Mouse (Mus musculus) neural tube, embryonic 12.5 days (tissue): ENCODE results near the gene Pth2r. TPM values are rescaled to one million over a fixed set of nuclear protein-coding genes. Genes with fewer than 3 reads are reported as not detected.

Experiments used
- ATAC-seq: fragments of 200-750 bp; cut with Nextera tagmentation; 2 replicates; pipeline ENCODE4 v1.8.0; 2017; ENCODE audit warnings: low read depth, mild to moderate bottlenecking, moderate TSS enrichment, moderate library complexity; ENCODE audit not compliant: low FRiP score
- H3K27ac ChIP-seq: fragments of 300-500 bp; sonication (generic); 2 replicates; pipeline ENCODE4 v1.5.1; 2016
- H3K27me3 ChIP-seq: fragments of 300-500 bp; sonication (generic); replicated peaks from 2 replicates; pipeline ENCODE4 v1.6.1; 2016; ENCODE audit warnings: mild to moderate bottlenecking
- H3K36me3 ChIP-seq: fragments of 300-500 bp; sonication (generic); 2 replicates; pipeline ENCODE4 v1.6.1; 2016; ENCODE audit warnings: mild to moderate bottlenecking
- H3K4me1 ChIP-seq: fragments of 300-500 bp; sonication (generic); 2 replicates; pipeline ENCODE4 v1.6.1; 2016
- H3K4me2 ChIP-seq: fragments of 300-500 bp; sonication (generic); replicated peaks from 2 replicates; pipeline ENCODE4 v1.6.1; 2016; ENCODE audit warnings: mild to moderate bottlenecking
- H3K4me3 ChIP-seq: fragments of 300-500 bp; sonication (generic); 2 replicates; pipeline ENCODE4 v1.5.1; 2016
- H3K9ac ChIP-seq: fragments of 300-500 bp; sonication (generic); 2 replicates; pipeline ENCODE4 v1.6.1; 2016; ENCODE audit warnings: mild to moderate bottlenecking
- H3K9me3 ChIP-seq: fragments of 300-500 bp; sonication (generic); 2 replicates; pipeline ENCODE4 v1.6.1; 2016; ENCODE audit warnings: mild to moderate bottlenecking
- WGBS: fragments of 180-500 bp; shearing (Covaris S2); methylation state at CpG from one replicate; pipeline ENCODE4 v1.1.7; 2016; 5-methylcytosine and 5-hydroxymethylcytosine counted together
- polyA plus RNA-seq: library from polyadenylated mRNA; unstranded; fragments of >200 nt; fragmentation: Nextera tagmentation; extraction: Ambion mirVana; gene quantifications from 2 replicates; pipeline ENCODE4 v1.2.1, GENCODE M21; 2016

The Pth2r gene
- 4.2 and 4.7 TPM in 2 replicates for polyA plus RNA-seq

DNA sequence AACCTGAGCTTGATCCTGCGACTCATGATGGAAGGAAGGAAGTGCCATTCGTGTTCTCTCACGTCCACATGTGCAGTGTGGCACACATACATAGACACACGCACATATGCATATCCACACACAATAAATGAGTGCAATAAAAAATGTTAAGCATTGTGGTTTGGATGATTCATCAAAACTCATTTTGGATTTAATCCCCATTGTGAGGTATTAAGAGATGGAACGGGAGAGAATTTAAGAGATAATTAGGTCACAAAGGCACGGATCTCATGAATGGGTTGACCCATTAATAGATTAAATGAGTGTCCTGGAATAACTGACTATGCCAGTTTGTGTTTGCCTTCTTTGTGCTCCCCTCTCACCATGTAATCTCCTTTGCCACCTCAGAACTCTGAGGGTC, at the start of gene Pth2r:
TSS of gene Pth2r (plus strand) at position 301 of the 400 bp plus-strand sequence.
- Histone ChIP-seq H3K4me3 (no peak within 1 kb of the TSS), H3K4me1 (peaks cover 5% of the 10 kb centered on the region; the same call in 1 of the 2 replicates), H3K9me3 (no peaks in the 10 kb centered on the region), H3K9ac (no peak within 1 kb of the TSS), H3K36me3 (no peaks in the 10 kb centered on the region; the same call in none of the 2 replicates), H3K27ac (no peak within 1 kb of the TSS), H3K27me3 (no peaks in the 10 kb centered on the region), H3K4me2 (no peak within 1 kb of the TSS)
- WGBS = 84% methylated on average over 6 of the region's 6 CpGs
- ATAC-seq = no peak

DNA sequence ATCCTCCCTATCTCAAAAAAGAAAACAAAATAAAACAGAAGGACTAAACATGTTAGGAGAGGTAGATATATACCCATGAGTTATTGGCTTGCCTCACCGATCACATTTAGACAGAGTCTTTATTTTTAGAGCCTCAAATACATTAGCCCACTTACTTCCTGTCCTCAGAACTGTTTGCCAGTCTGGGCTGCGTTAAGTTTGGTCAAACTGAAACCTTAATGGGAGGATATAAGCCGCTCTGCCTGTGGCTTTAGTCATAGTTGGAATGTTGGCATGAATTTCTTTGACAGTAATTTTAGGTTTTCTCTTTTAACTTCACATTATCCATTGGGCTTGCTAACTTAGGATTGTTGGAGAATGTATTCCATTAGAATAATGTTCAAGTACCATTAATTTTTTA, 44.1 kb upstream of the Pth2r start:
- Histone ChIP-seq H3K27ac (no peak overlapping the region), H3K9me3 (no peaks in the 10 kb centered on the region), H3K36me3 (peaks cover 29% of the 10 kb centered on the region), H3K4me1 (no peaks in the 10 kb centered on the region), H3K9ac (no peak overlapping the region), H3K4me3 (no peak overlapping the region), H3K27me3 (no peaks in the 10 kb centered on the region), H3K4me2 (no peak overlapping the region)
- no peak for ATAC-seq
- 89% methylated on average over 3 of the region's 3 CpGs for WGBS

DNA sequence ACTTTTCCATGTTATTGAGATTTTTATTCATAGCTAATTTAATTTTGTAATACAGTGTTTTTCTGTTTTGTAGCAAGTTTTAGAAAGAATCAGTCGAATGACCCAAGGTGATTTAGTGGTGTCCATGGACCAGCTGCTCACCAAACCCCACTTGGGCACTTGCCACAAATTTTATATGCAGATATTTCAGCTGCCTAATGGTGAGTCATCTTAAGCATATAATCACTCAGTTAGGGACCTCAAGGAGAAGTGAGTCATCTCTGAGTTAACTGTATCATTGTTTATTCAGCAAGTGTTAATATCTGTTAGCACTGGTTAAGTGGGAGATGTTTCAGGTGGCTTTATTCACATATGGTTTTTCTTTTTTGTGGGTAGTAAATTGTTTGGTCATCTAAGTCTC, 36.2 kb upstream of the Pth2r start:
- no peaks in the 10 kb centered on the region for H3K4me1 ChIP-seq
- WGBS = 94% methylated on average over 1 of the region's 1 CpGs
- H3K27ac ChIP-seq = no peak overlapping the region
- H3K36me3 ChIP-seq = peaks cover 22% of the 10 kb centered on the region
- H3K9me3 ChIP-seq = no peaks in the 10 kb centered on the region
- no peak overlapping the region for H3K4me2 ChIP-seq
- ATAC-seq = no peak
- no peaks in the 10 kb centered on the region for H3K27me3 ChIP-seq
- no peak overlapping the region for H3K9ac ChIP-seq
- no peak overlapping the region for H3K4me3 ChIP-seq

DNA sequence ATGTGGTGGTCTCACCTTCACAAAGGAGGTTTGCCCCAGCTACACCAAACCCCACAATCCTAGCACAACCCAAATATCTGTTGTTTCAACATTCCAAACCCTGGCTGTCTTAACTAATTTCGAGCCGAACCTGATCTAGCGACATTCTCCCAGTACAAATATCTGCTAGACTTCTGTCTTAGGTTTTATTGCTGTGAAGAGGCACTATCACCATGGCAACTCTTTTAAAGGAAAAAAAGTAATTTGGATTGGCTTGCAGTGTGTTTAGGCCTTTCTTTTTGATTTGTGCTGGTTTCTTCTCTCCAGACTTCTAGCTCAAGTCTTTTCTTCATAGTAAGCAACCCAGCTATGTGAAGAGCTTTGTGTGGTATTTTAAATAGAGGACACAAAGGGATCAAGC, 1.4 kb upstream of the Pth2r start:
- no peaks in the 10 kb centered on the region; the same call in none of the 2 replicates for H3K36me3 ChIP-seq
- H3K4me2 ChIP-seq = no peak overlapping the region
- no peak for ATAC-seq
- no peak overlapping the region for H3K27ac ChIP-seq
- H3K4me1 ChIP-seq = peaks cover 5% of the 10 kb centered on the region; the same call in 1 of the 2 replicates
- no peak overlapping the region for H3K9ac ChIP-seq
- no peaks in the 10 kb centered on the region for H3K27me3 ChIP-seq
- no peak overlapping the region for H3K4me3 ChIP-seq
- H3K9me3 ChIP-seq = no peaks in the 10 kb centered on the region
- WGBS = 19% methylated on average over 3 of the region's 3 CpGs

DNA sequence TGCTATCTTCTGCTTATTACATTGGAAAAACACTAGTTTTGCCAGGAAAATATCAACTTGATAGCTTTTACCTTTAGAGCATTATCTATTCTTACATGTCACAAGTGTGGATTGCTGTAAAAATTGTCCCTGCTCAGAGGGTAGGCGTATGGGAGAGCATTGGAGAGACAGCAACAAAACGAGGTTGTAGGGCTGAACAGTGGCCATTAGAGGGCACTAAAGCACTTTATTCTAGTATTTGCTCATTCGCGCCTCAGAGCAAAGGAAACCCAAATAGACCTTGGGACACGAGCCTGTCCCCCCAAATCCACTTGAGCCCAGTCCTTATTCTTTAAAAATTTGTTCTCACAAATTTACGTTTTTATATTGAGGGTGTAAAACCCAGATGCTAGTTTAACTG, 910 bp downstream of the Pth2r start:
- ATAC-seq = peak; percentile 72; the same call in 1 of the 2 replicates
- Histone ChIP-seq H3K4me3 (no peak overlapping the region), H3K9me3 (no peaks in the 10 kb centered on the region), H3K4me1 (peaks cover 5% of the 10 kb centered on the region; the same call in 1 of the 2 replicates), H3K27ac (no peak overlapping the region), H3K27me3 (no peaks in the 10 kb centered on the region), H3K4me2 (no peak overlapping the region), H3K9ac (no peak overlapping the region), H3K36me3 (no peaks in the 10 kb centered on the region; the same call in 1 of the 2 replicates)
- 7% methylated on average over 6 of the region's 6 CpGs for WGBS

DNA sequence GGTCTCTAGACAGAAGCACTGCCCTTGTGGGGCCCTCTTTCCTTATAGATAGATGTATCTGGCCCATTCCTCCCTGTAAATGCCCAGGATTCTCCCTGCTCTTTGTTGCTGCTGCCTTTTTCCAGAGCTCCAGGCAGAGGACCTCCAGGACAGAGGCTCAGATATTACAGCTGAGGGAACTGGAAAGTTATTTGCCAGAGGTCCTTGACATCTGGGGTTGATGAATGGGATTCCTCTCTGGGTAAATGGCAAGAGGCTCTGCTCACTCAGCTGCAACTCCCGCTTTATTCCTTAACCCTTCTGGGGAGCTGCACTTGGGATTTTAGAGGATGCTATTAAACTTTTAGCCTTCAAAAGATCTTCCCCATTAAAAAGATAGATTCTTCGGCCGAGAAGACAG, 26.6 kb downstream of the Pth2r start:
- 67% methylated on average over 3 of the region's 3 CpGs for WGBS
- H3K4me1 ChIP-seq = peaks cover 11% of the 10 kb centered on the region
- H3K27me3 ChIP-seq = peaks cover 14% of the 10 kb centered on the region; the same call in 1 of the 2 replicates
- no peak for ATAC-seq
- H3K27ac ChIP-seq = no peak overlapping the region
- no peaks in the 10 kb centered on the region for H3K9me3 ChIP-seq
- no peak overlapping the region for H3K9ac ChIP-seq
- no peak overlapping the region for H3K4me3 ChIP-seq
- H3K4me2 ChIP-seq = no peak overlapping the region
- H3K36me3 ChIP-seq = no peaks in the 10 kb centered on the region

DNA sequence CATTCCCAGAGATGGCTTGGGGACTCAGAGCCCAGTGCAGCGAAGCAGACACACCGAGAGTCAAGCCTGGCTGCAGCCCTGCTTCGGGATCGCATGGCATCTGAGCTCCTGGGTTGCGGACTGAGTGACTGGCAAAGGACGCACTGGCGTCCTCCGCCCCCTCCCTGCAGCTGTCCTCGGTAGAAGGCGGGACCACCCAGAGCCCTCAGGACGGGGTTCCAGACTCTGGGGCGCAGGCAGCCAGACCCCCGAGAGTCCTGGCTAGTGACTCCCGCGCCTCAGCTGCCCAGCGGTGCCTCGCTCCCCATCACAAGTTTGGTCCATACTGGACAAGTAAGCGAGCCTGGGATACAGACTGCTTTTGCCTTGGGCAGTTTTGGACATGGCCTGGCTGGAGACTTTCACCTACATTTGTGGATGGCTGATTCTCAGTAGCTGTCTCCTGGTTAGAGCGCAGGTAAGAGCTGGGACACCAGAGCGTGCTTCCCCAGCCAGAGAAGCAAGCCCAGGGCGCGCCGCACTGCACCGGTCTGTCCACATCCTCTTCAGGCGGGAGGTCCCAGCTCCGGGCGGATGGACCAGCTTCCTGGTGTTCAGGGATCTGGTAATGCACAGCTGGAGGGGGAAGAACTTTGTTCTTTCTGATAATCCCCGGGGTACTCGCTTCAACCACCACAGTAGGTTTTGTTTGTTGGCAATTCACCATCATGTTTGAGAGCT, 29.5 kb downstream of the Pth2r start:
- H3K27ac ChIP-seq = no peak overlapping the region
- peak overlapping the region; percentile 48 for H3K9ac ChIP-seq
- H3K36me3 ChIP-seq = no peaks in the 10 kb centered on the region
- 0 out of 2 replicates have a peak, but pooled peaks have one; percentile 6 for ATAC-seq
- peak overlapping the region; percentile 45 for H3K4me3 ChIP-seq
- peak overlapping the region; percentile 83 for H3K4me2 ChIP-seq
- no peaks in the 10 kb centered on the region for H3K9me3 ChIP-seq
- under 1% methylated on average over 29 of the region's 29 CpGs for WGBS
- H3K4me1 ChIP-seq = peaks cover 17% of the 10 kb centered on the region
- H3K27me3 ChIP-seq = peaks cover 14% of the 10 kb centered on the region; the same call in 1 of the 2 replicates

DNA sequence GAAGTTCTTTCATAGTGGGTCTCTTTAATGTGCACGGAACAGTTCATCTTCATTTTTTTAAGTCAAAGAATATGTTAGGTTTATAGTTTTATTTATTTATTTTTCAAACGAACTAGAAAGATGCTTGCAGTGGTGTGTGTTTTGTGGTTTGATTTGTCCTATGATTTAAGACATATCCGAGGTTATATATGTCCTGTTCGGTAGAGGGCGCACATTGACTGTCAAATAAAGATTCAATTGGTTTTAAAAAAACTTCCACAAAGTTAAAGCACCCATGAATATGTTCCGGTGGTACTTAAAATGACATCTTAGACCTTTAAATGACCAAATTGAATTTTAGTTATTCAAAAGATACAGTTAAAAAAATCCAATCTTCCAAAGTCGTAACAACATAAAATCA, 30.3 kb downstream of the Pth2r start:
- H3K9me3 ChIP-seq = no peaks in the 10 kb centered on the region
- ATAC-seq = no peak
- H3K36me3 ChIP-seq = no peaks in the 10 kb centered on the region
- peaks cover 17% of the 10 kb centered on the region for H3K4me1 ChIP-seq
- H3K27ac ChIP-seq = no peak overlapping the region
- peak overlapping the region; percentile 45; the same call in 1 of the 2 replicates for H3K4me3 ChIP-seq
- H3K9ac ChIP-seq = peak overlapping the region; percentile 48; the same call in 1 of the 2 replicates
- 14% methylated on average over 7 of the region's 7 CpGs for WGBS
- H3K4me2 ChIP-seq = peak overlapping the region; percentile 83
- peaks cover 14% of the 10 kb centered on the region; the same call in 1 of the 2 replicates for H3K27me3 ChIP-seq

DNA sequence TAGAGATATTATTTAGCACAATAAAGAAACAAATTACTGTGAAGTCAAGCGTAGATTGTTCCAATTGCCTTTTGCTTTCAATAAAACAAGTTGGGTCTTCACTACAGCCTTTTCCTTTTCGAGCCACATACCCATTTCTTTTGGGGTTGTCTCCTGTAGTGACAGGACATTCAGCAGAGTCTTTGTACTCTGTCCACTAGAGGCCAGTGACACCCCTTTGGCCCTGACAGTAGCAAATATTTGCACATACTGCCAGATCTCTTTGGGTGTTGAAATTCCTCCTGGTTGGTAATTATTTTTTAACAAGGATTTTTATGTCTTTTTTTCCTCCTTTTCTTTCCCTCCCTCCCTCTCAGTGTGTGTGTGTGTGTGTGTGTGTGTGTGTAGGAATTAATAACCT, 31.0 kb downstream of the Pth2r start:
- 37% methylated on average over 2 of the region's 2 CpGs for whole genome bisulfite sequencing
- no peak for ATAC-seq
- Histone ChIP-seq H3K4me1 (peaks cover 17% of the 10 kb centered on the region), H3K9me3 (no peaks in the 10 kb centered on the region), H3K36me3 (no peaks in the 10 kb centered on the region), H3K4me3 (no peak overlapping the region), H3K4me2 (peak overlapping the region; percentile 32; the same call in 1 of the 2 replicates), H3K27ac (no peak overlapping the region), H3K9ac (no peak overlapping the region), H3K27me3 (peaks cover 14% of the 10 kb centered on the region; the same call in 1 of the 2 replicates)

DNA sequence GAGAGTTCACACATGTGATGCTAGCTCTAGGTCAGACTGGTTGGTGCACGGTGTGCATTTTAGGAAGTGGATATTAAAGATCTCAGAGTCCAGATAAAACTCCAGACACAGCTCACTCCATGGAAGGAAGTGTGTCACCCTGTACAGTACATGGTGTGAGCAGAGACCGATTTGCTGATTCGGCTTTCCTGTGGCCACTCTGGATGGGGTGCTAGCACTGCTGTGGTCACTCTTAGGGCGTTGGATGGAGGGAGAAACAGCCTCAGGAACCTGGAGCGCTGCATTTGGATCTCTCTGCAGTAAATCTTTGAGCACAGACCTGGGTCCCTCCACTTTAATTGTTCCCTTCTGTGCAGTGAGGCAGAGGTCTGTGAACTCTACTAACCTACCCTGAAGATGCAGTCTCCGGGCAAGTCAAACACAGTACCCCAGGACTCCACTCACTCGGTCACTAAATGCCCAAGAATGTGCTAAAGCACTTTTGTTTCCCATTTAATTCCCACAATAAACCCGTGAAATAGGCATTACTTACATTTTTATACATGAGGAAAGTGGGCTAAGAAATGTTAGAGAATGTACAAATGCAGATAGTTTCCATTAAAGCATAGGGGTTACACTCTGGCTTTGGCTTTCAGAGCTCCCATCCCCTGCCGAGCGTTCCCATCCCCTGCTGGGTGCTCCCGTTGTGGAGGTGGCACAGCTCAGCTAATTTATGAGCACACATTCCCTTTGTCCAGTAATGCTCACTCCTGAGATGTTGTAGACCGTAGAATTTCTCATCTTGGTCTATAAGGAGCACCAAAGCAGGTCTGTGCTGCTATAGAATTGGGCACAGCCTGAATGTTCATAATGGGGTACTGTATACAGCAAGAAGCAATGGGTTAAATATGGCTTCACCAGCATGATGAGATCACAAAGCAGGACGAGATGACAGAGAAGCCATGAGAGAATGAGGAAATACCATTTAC, 32.5 kb downstream of the Pth2r start:
- Histone ChIP-seq H3K4me2 (peak overlapping the region; percentile 5), H3K4me3 (no peak overlapping the region), H3K27me3 (peaks cover 14% of the 10 kb centered on the region; the same call in 1 of the 2 replicates), H3K36me3 (no peaks in the 10 kb centered on the region), H3K27ac (no peak overlapping the region), H3K9ac (no peak overlapping the region), H3K9me3 (no peaks in the 10 kb centered on the region), H3K4me1 (peaks cover 17% of the 10 kb centered on the region)
- ATAC-seq = peak; percentile 89
- WGBS = 28% methylated on average over 13 of the region's 13 CpGs

DNA sequence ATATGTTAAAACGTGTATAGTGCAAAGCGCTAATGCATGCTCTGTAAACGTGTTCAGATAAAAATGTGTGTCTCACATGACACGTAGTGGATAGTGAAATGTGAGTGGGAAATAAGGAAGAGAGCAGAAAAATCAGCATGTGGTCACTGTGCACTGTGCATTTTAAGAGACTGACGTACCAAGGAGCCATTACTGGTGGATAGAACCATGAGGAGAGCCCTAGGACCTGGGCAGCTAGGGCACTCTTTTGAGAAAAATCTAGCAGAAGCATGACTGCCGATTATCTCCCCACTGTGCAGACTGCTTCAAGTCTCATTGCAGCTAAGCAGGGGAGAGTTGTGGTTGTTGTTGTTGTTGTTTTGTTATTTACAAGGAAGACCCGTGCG, 33.2 kb downstream of the Pth2r start:
- Histone ChIP-seq H3K4me2 (peak overlapping the region; percentile 5; the same call in 1 of the 2 replicates), H3K27ac (no peak overlapping the region), H3K9me3 (no peaks in the 10 kb centered on the region), H3K27me3 (peaks cover 14% of the 10 kb centered on the region; the same call in 1 of the 2 replicates), H3K9ac (no peak overlapping the region), H3K4me1 (peaks cover 17% of the 10 kb centered on the region), H3K4me3 (no peak overlapping the region), H3K36me3 (no peaks in the 10 kb centered on the region)
- WGBS = 52% methylated on average over 8 of the region's 8 CpGs
- peak; percentile 46 for ATAC-seq

DNA sequence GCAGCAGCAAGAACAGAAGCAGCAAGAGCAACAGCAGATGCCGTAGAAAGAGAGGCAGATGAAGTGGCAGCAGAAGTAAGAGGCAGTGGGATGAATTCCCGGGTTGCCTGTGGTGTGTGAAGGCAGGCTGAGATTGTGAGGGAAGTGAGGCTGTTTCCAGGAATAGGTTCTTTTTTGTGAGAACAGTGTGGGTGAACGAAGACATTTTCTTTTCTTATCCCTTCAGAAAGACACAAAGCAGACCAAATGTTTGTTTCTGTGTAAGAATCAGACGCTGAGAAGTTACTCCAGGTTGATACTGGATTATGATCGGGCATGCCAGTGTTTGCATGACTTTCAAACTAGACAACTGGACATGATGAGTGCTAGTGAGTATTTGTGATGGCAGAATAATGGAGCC, 52.2 kb downstream of the Pth2r start:
- 91% methylated on average over 5 of the region's 5 CpGs for WGBS
- Histone ChIP-seq H3K4me3 (no peak overlapping the region), H3K9ac (no peak overlapping the region), H3K27me3 (no peaks in the 10 kb centered on the region), H3K9me3 (no peaks in the 10 kb centered on the region), H3K4me1 (no peaks in the 10 kb centered on the region), H3K4me2 (no peak overlapping the region), H3K36me3 (no peaks in the 10 kb centered on the region), H3K27ac (no peak overlapping the region)
- no peak for ATAC-seq
